Mouse (Mus musculus) hindbrain, embryonic 15.5 days (tissue): Measurements from ENCODE around the gene Prm2. TPM values are rescaled to one million over a fixed set of nuclear protein-coding genes. Genes with fewer than 3 reads are reported as not detected.

Source experiments
- ATAC-seq: fragments of 200-750 bp; cut with Nextera tagmentation; 2 replicates; pipeline ENCODE4 v1.8.0; 2017; ENCODE audit warnings: low read depth, moderate number of reproducible peaks, moderate TSS enrichment; ENCODE audit not compliant: low FRiP score
- H3K27ac ChIP-seq: fragments of 300-500 bp; sonication (generic); replicated peaks from 2 replicates; pipeline ENCODE4 v1.5.1; 2015; ENCODE audit warnings: mild to moderate bottlenecking, inconsistent platforms
- H3K27me3 ChIP-seq: fragments of 300-500 bp; sonication (generic); 2 replicates; pipeline ENCODE4 v1.6.1; 2015; ENCODE audit warnings: control low read depth, inconsistent platforms
- H3K36me3 ChIP-seq: fragments of 300-500 bp; sonication (generic); 2 replicates; pipeline ENCODE4 v1.6.1; 2015; ENCODE audit warnings: control low read depth, inconsistent platforms
- H3K4me1 ChIP-seq: fragments of 300-500 bp; sonication (generic); replicated peaks from 2 replicates; pipeline ENCODE4 v1.6.1; 2015; ENCODE audit warnings: control low read depth, inconsistent platforms
- H3K4me2 ChIP-seq: fragments of 300-500 bp; sonication (generic); 2 replicates; pipeline ENCODE4 v1.6.1; 2015; ENCODE audit warnings: moderate library complexity, mild to moderate bottlenecking, inconsistent platforms
- H3K4me3 ChIP-seq: fragments of 300-500 bp; sonication (generic); 2 replicates; pipeline ENCODE4 v1.5.1; 2015; ENCODE audit warnings: mild to moderate bottlenecking, inconsistent platforms
- H3K9ac ChIP-seq: fragments of 300-500 bp; sonication (generic); 2 replicates; pipeline ENCODE4 v1.6.1; 2015; ENCODE audit warnings: inconsistent platforms
- H3K9me3 ChIP-seq: fragments of 300-500 bp; sonication (generic); 2 replicates; pipeline ENCODE4 v1.6.1; 2016; ENCODE audit warnings: control low read depth, inconsistent platforms
- WGBS: fragments of 180-500 bp; shearing (Covaris S2); methylation state at CpG from one replicate; pipeline ENCODE4 v1.1.7; 2015; 5-methylcytosine and 5-hydroxymethylcytosine counted together
- polyA plus RNA-seq: library from polyadenylated mRNA; unstranded; fragments of >200 nt; fragmentation: Nextera tagmentation; extraction: Ambion mirVana; gene quantifications from 2 replicates; pipeline ENCODE4 v1.2.1, GENCODE M21; 2015

Prm2 gene
- polyA plus RNA-seq, 1 experiment from 2014 or later, result not detected

- H3K27me3 ChIP-seq, result no peaks in the 10 kb centered on the region
- no peak overlapping the region for H3K4me3 ChIP-seq
- H3K9ac ChIP-seq, result no peak overlapping the region
- 58% methylated on average over 4 of the region's 4 CpGs for WGBS
- no peak overlapping the region for H3K4me2 ChIP-seq
- no peaks in the 10 kb centered on the region for H3K9me3 ChIP-seq
- H3K4me1 ChIP-seq, result no peaks in the 10 kb centered on the region
- ATAC-seq, result peak; percentile 51; the same call in 1 of the 2 replicates
- H3K36me3 ChIP-seq, result no peaks in the 10 kb centered on the region
- H3K27ac ChIP-seq, result no peak overlapping the region
Measured at GRCm38 (mm10) chr16:10770531-10771325, 25.2 kb downstream of the Prm2 start.

GRCm38 (mm10) chr16:10769661-10770060 lies 26.3 kb downstream of the Prm2 start:
- 55% methylated on average over 2 of the region's 2 CpGs for WGBS
- H3K4me3 ChIP-seq, result no peak overlapping the region
- no peaks in the 10 kb centered on the region for H3K4me1 ChIP-seq
- H3K9me3 ChIP-seq, result no peaks in the 10 kb centered on the region
- no peak overlapping the region for H3K9ac ChIP-seq
- no peak overlapping the region for H3K4me2 ChIP-seq
- H3K36me3 ChIP-seq, result no peaks in the 10 kb centered on the region
- H3K27ac ChIP-seq, result no peak overlapping the region
- no peak for ATAC-seq
- H3K27me3 ChIP-seq, result no peaks in the 10 kb centered on the region

DNA sequence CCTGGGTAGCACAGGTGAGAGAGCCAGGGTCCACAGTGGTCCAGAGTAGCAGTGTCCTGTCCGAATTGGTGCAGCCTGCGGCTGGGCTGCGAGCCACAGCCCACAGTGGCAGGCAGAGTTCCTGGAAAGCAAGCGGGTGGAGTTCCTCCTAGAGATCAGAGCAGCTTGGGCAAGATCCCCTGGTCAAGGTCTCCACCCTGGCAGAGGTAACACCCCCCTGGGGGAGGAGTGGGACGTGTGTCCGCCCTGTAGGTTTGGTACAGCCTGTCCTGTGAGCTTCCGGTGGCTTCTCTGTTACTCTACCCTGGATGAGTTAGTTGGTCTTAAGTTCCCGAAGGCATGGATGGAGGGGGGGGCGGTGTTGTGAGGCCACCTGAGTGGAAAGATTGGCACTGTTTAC lies 27.1 kb downstream of the Prm2 start:
- 59% methylated on average over 9 of the region's 9 CpGs for WGBS
- ATAC-seq, result no peak
- Histone ChIP-seq H3K36me3 (no peaks in the 10 kb centered on the region), H3K9ac (no peak overlapping the region), H3K4me3 (no peak overlapping the region), H3K9me3 (no peaks in the 10 kb centered on the region), H3K4me1 (no peaks in the 10 kb centered on the region), H3K4me2 (no peak overlapping the region), H3K27ac (no peak overlapping the region), H3K27me3 (no peaks in the 10 kb centered on the region)

GRCm38 (mm10) chr16:10767158-10767557 lies 28.8 kb downstream of the Prm2 start:
- no peak for ATAC-seq
- no peaks in the 10 kb centered on the region for H3K9me3 ChIP-seq
- H3K4me2 ChIP-seq, result no peak overlapping the region
- no peaks in the 10 kb centered on the region for H3K27me3 ChIP-seq
- 44% methylated on average over 4 of the region's 4 CpGs for WGBS
- H3K9ac ChIP-seq, result no peak overlapping the region
- H3K36me3 ChIP-seq, result no peaks in the 10 kb centered on the region
- no peaks in the 10 kb centered on the region for H3K4me1 ChIP-seq
- no peak overlapping the region for H3K27ac ChIP-seq
- H3K4me3 ChIP-seq, result no peak overlapping the region

GRCm38 (mm10) chr16:10764323-10764722 lies 31.6 kb downstream of the Prm2 start:
- Histone ChIP-seq H3K27ac (no peak overlapping the region), H3K9me3 (no peaks in the 10 kb centered on the region), H3K4me2 (no peak overlapping the region), H3K9ac (no peak overlapping the region), H3K36me3 (no peaks in the 10 kb centered on the region), H3K4me3 (no peak overlapping the region), H3K4me1 (no peaks in the 10 kb centered on the region), H3K27me3 (no peaks in the 10 kb centered on the region)
- no peak for ATAC-seq
- WGBS, result 67% methylated on average over 2 of the region's 2 CpGs

DNA sequence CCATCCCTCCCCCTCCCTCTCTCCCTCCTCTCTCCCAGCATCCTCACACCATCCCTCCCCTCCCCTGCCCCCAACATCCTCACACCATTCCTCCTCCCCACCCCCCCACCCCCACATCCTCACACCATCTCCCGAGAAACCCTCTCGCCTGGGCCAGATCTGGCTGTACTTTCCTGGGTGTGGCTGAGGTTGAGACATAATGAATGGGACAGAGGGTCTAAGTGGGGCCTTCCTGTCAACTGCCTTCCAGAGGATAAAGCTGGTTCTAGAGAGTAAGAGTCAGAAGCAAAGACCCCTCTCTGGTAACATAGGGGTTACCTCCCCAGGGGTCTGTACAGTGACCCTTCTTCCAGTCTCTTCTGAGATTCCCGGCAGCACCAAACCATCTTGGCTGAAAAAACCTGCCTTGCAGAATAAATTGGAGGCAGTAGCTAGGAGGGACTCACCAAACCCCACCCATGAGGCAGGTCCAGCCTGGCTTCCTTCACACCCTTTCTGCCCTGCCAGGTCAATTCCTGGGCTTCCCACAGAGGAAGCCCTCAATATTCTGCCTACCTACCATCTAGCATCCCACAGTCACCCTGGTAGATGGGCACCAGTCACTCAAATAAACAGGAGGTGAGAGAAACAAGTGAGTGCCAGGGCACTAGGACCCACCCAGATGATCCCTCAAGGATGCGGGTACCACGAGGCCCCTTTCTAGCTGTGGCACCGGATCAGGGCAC lies 32.2 kb downstream of the Prm2 start:
- Histone ChIP-seq H3K4me3 (no peak overlapping the region), H3K4me1 (no peaks in the 10 kb centered on the region), H3K9ac (no peak overlapping the region), H3K27me3 (no peaks in the 10 kb centered on the region), H3K27ac (no peak overlapping the region), H3K36me3 (no peaks in the 10 kb centered on the region), H3K9me3 (no peaks in the 10 kb centered on the region), H3K4me2 (no peak overlapping the region)
- no peak for ATAC-seq
- WGBS, result 60% methylated on average over 6 of the region's 6 CpGs

GRCm38 (mm10) chr16:10762569-10763180 lies 33.3 kb downstream of the Prm2 start:
- no peak overlapping the region for H3K4me3 ChIP-seq
- H3K9me3 ChIP-seq, result no peaks in the 10 kb centered on the region
- no peak for ATAC-seq
- no peak overlapping the region for H3K27ac ChIP-seq
- 72% methylated on average over 5 of the region's 5 CpGs for WGBS
- H3K4me2 ChIP-seq, result no peak overlapping the region
- no peak overlapping the region for H3K9ac ChIP-seq
- no peaks in the 10 kb centered on the region for H3K27me3 ChIP-seq
- H3K4me1 ChIP-seq, result no peaks in the 10 kb centered on the region
- no peaks in the 10 kb centered on the region for H3K36me3 ChIP-seq

DNA sequence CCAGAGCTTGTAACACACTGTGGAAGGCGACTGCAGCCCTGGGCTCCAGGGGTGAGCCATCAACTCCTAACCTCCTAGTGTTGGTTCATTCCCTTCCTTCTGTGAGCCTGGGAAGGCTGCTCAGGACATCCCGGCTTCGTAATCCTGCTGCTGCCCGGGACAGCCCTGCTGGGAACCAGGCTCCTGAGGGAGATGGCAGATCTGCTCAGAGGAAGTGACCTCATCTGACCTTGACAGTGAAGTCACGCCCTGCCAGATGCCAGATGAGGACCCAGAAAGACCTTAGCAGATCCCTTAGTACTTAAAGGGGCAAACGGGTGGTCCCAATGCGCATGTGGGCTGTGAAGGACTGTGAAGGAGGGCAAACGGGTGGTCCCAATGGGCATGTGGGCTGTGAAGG lies 34.8 kb downstream of the Prm2 start:
- Histone ChIP-seq H3K4me2 (no peak overlapping the region), H3K27ac (no peak overlapping the region), H3K9me3 (no peaks in the 10 kb centered on the region), H3K36me3 (no peaks in the 10 kb centered on the region), H3K4me1 (no peaks in the 10 kb centered on the region), H3K9ac (no peak overlapping the region), H3K27me3 (no peaks in the 10 kb centered on the region), H3K4me3 (no peak overlapping the region)
- no peak for ATAC-seq
- WGBS, result 74% methylated on average over 8 of the region's 8 CpGs

GRCm38 (mm10) chr16:10756168-10756567 lies 39.8 kb downstream of the Prm2 start:
- H3K27ac ChIP-seq, result no peak overlapping the region
- no peaks in the 10 kb centered on the region for H3K27me3 ChIP-seq
- H3K4me1 ChIP-seq, result no peaks in the 10 kb centered on the region
- H3K4me2 ChIP-seq, result no peak overlapping the region
- no peaks in the 10 kb centered on the region for H3K36me3 ChIP-seq
- H3K4me3 ChIP-seq, result no peak overlapping the region
- 73% methylated on average over 5 of the region's 6 CpGs for WGBS
- H3K9ac ChIP-seq, result no peak overlapping the region
- no peak for ATAC-seq
- H3K9me3 ChIP-seq, result no peaks in the 10 kb centered on the region

DNA sequence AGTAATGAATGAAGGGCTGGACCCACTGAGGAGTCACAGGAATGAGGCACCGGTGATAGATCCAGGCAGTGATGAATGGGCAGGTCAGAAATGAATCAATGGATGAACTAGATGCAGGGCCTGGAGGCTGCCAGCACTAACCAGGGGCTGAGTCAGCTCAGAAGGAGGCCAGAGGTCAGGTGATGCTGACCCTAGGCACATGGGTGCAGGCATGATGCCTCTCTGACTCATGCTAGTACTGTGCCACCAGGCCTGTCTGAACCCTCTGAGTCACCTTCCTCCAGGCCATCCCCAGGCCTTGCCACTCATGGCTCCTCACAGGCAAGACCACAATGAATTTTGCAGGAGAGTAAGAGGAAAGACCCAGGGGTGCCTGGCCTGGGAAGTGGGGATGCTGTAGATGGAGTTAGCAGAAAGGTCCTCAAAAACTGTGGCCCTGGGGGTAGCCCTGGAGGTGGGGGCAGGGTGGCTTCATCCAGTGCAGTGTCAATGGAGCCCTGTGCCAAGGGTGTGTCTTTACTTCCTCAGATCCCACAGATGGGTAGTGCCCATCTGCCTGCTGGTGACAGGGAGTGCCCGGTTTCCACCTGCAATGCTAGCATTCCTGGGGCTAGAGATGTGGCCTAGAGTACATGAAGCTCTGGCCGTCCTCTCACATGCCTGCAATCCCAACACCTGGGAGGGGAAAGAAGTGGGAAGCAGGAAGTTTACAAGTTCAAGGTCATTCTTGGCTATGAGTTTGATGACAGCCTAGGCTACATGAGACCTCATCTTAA lies 41.2 kb downstream of the Prm2 start:
- ATAC-seq, result no peak
- 79% methylated on average over 3 of the region's 3 CpGs for whole genome bisulfite sequencing

GRCm38 (mm10) chr16:10749824-10750223 lies 46.1 kb downstream of the Prm2 start:
- Histone ChIP-seq H3K27ac (no peak overlapping the region), H3K9ac (no peak overlapping the region), H3K27me3 (no peaks in the 10 kb centered on the region), H3K4me1 (peaks cover 8% of the 10 kb centered on the region; the same call in 1 of the 2 replicates), H3K4me3 (no peak overlapping the region), H3K4me2 (no peak overlapping the region), H3K9me3 (no peaks in the 10 kb centered on the region), H3K36me3 (no peaks in the 10 kb centered on the region)
- WGBS, result 53% methylated on average over 7 of the region's 7 CpGs
- no peak for ATAC-seq

More for the DNA sequence above, 41.2 kb downstream of the Prm2 start:
- H3K4me3 ChIP-seq, result no peak overlapping the region
- H3K27me3 ChIP-seq, result no peaks in the 10 kb centered on the region
- no peak overlapping the region for H3K4me2 ChIP-seq
- H3K27ac ChIP-seq, result no peak overlapping the region
- H3K9ac ChIP-seq, result no peak overlapping the region
- no peaks in the 10 kb centered on the region for H3K9me3 ChIP-seq
- no peaks in the 10 kb centered on the region for H3K36me3 ChIP-seq
- 0 out of 2 replicates have a peak, but pooled peaks cover 3% of the 10 kb centered on the region for H3K4me1 ChIP-seq
